Mouse (Mus musculus) liver, embryonic 14.5 days (tissue): ENCODE results near the gene Hivep3. TPM values are rescaled to one million over a fixed set of nuclear protein-coding genes. Genes with fewer than 3 reads are reported as not detected.

Source experiments
- ATAC-seq: fragments of 200-750 bp; cut with Nextera tagmentation; 2 replicates; pipeline ENCODE4 v1.8.0; 2017; ENCODE audit warnings: moderate number of reproducible peaks, mild to moderate bottlenecking, moderate library complexity; ENCODE audit not compliant: insufficient read depth
- DNase-seq, 3 experiments: peaks; one replicate each; pipeline ENCODE4 v3.0.0-alpha.2; 2012 to 2013; ENCODE audit warnings: low read depth in 3 of 3, low spot score in 3 of 3
- H3K27ac ChIP-seq: fragments of 300-500 bp; sonication (generic); 2 replicates; pipeline ENCODE4 v1.5.1; 2014; ENCODE audit warnings: moderate library complexity, mild to moderate bottlenecking, control low read depth, inconsistent platforms
- H3K27me3 ChIP-seq: fragments of 300-500 bp; sonication (generic); 2 replicates; pipeline ENCODE4 v1.6.1; 2014; ENCODE audit warnings: mild to moderate bottlenecking, low read length, moderate library complexity; ENCODE audit not compliant: control insufficient read depth, insufficient read depth
- H3K36me3 ChIP-seq: fragments of 300-500 bp; sonication (generic); replicated peaks from 2 replicates; pipeline ENCODE4 v1.6.1; 2014; ENCODE audit warnings: low read depth; ENCODE audit not compliant: control insufficient read depth, insufficient read depth
- H3K4me1 ChIP-seq, 2 experiments: fragments of 200-500 bp in 1 of 2; fragments of 300-500 bp in 1 of 2; sonication (generic) in 1 of 2; replicated peaks; 2 replicates each; pipeline ENCODE4 v1.6.1; 2012 to 2014; ENCODE audit warnings: antibody characterized with exemption in 1 of 2, inconsistent platforms in 1 of 2, low read length in 1 of 2; ENCODE audit not compliant: control insufficient read depth in 2 of 2, insufficient read depth in 2 of 2
- H3K4me2 ChIP-seq: fragments of 300-500 bp; sonication (generic); 2 replicates; pipeline ENCODE4 v1.6.1; 2014; ENCODE audit warnings: low read depth, mild to moderate bottlenecking, control low read depth, moderate library complexity
- H3K4me3 ChIP-seq, 2 experiments: fragments of 200-500 bp in 1 of 2; fragments of 300-500 bp in 1 of 2; sonication (generic) in 1 of 2; 2 replicates each; pipeline ENCODE4 v1.5.1; 2012 to 2014; ENCODE audit warnings: low read depth in 2 of 2, low read length in 2 of 2, mild to moderate bottlenecking in 2 of 2, control low read depth in 1 of 2, inconsistent platforms in 1 of 2, moderate library complexity in 1 of 2; ENCODE audit not compliant: insufficient read depth in 1 of 2
- H3K9ac ChIP-seq: fragments of 300-500 bp; sonication (generic); replicated peaks from 2 replicates; pipeline ENCODE4 v1.6.1; 2014; ENCODE audit warnings: mild to moderate bottlenecking, control low read depth, moderate library complexity
- H3K9me3 ChIP-seq: fragments of 300-500 bp; sonication (generic); 2 replicates; pipeline ENCODE4 v1.6.1; 2016; ENCODE audit warnings: low read length, mixed read lengths; ENCODE audit not compliant: control insufficient read depth
- CTCF ChIP-seq: IDR thresholded peaks from 2 replicates; pipeline ENCODE4 v1.5.1; 2016; ENCODE audit warnings: antibody characterized with exemption, low read depth, control low read depth
- EP300 ChIP-seq: IDR thresholded peaks from 2 replicates; pipeline ENCODE4 v1.6.1; 2016; ENCODE audit warnings: antibody characterized with exemption, low read depth
- WGBS: fragments of 180-500 bp; shearing (Covaris S2); extraction: QIAGEN DNeasy Blood & Tissue Kit; methylation state at CpG from one replicate; pipeline ENCODE4 v1.1.7; 2014; ENCODE audit not compliant: insufficient replicate concordance; 5-methylcytosine and 5-hydroxymethylcytosine counted together
- polyA plus RNA-seq, 2 experiments: library from polyadenylated mRNA; depleted of rRNA in 1 of 2; stranded (reverse) in 1 of 2; unstranded in 1 of 2; fragments of >200 nt; fragmentation: Nextera tagmentation in 1 of 2; extraction: Ambion mirVana in 1 of 2; gene quantifications; 2 replicates each; pipeline versions ENCODE4 v1.2.1 to v1.2.3; 2012 to 2014

The Hivep3 gene
- polyA plus RNA-seq, 2 experiments: 1.9 to 2.7 TPM

GRCm38 (mm10) chr4:119828996-119829395, 95.4 kb downstream of the Hivep3 start:
- no peak overlapping the region for H3K9ac ChIP-seq
- 57% methylated on average over 4 of the region's 4 CpGs for WGBS
- no peaks in the 10 kb centered on the region for H3K36me3 ChIP-seq
- H3K4me3 ChIP-seq: no peak overlapping the region
- H3K27ac ChIP-seq: no peak overlapping the region
- H3K9me3 ChIP-seq: no peaks in the 10 kb centered on the region
- ATAC-seq (no peak), DNase-seq (no peak)
- no peak overlapping the region for H3K4me2 ChIP-seq
- no peaks in the 10 kb centered on the region for H3K27me3 ChIP-seq
- 0 out of 4 replicates have a peak, but pooled peaks cover 0 to 2% of the 10 kb centered on the region in 2 experiments for H3K4me1 ChIP-seq
- TF ChIP-seq CTCF: no peak
- no peak for TF ChIP-seq EP300

DNA sequence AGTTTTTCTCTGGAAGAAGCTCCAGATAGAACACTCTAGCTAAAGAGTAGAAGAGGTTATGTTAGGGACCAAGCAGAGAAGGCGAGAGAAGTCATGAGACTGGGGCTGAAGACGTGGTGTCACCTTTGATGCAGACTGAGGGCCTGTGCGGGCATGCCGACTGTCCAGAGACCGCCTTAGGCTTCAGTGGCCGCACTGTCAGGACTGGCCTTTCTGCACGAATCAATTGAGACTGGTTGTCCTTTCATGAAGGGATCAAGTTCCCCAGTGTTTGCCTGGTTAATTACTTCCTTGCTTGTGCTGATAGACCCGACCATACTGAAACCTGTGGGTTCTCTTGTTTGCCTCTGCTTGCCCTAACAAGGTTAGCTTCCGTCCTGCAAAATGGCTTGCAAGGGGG, 99.7 kb downstream of the Hivep3 start:
- no peak overlapping the region for H3K4me3 ChIP-seq
- H3K36me3 ChIP-seq: no peaks in the 10 kb centered on the region
- no peak for ATAC-seq
- WGBS: 53% methylated on average over 9 of the region's 9 CpGs
- H3K4me2 ChIP-seq: no peak overlapping the region
- H3K4me1 ChIP-seq: 0 out of 4 replicates have a peak, but pooled peaks cover 0 to 4% of the 10 kb centered on the region in 2 experiments
- H3K9ac ChIP-seq: no peak overlapping the region
- TF ChIP-seq CTCF (no peak), EP300 (no peak)
- H3K9me3 ChIP-seq: no peaks in the 10 kb centered on the region
- H3K27ac ChIP-seq: no peak overlapping the region
- H3K27me3 ChIP-seq: no peaks in the 10 kb centered on the region
- DNase-seq: no peak

DNA sequence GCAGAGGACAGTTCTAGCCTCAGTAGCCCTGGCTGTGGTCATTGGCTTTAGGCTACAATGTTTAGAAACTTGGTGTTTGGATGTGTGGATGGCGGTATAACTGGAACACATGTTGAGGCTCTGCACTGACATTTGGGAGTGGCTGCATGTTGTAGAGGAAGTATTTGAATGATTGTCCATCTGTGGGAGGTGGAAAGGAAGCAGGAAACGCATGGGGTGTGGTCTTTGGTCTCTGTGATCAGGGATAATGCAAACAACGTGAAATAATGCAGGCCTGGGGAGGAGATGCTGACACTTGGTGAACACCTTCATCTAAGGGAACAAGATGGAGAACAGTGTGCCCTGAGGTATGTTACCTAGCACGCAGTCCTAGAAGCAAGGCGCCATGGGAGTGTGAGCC, 100.3 kb downstream of the Hivep3 start:
- no peak overlapping the region for H3K4me2 ChIP-seq
- 0 out of 4 replicates have a peak, but pooled peaks cover 0 to 4% of the 10 kb centered on the region in 2 experiments for H3K4me1 ChIP-seq
- 28% methylated on average over 5 of the region's 5 CpGs for WGBS
- TF ChIP-seq EP300 (no peak), CTCF (no peak)
- H3K9me3 ChIP-seq: no peaks in the 10 kb centered on the region
- DNase-seq: no peak
- no peaks in the 10 kb centered on the region for H3K36me3 ChIP-seq
- no peak overlapping the region for H3K9ac ChIP-seq
- no peak overlapping the region for H3K27ac ChIP-seq
- no peak for ATAC-seq
- no peak overlapping the region for H3K4me3 ChIP-seq
- H3K27me3 ChIP-seq: no peaks in the 10 kb centered on the region

GRCm38 (mm10) chr4:119836181-119836580, 102.6 kb downstream of the Hivep3 start:
- Histone ChIP-seq H3K4me2 (no peak overlapping the region), H3K4me1 (0 out of 4 replicates have a peak, but pooled peaks cover 0 to 4% of the 10 kb centered on the region in 2 experiments), H3K9me3 (no peaks in the 10 kb centered on the region), H3K36me3 (no peaks in the 10 kb centered on the region), H3K27ac (no peak overlapping the region), H3K27me3 (no peaks in the 10 kb centered on the region), H3K9ac (no peak overlapping the region), H3K4me3 (no peak overlapping the region)
- DNase-seq: no peak
- ATAC-seq: no peak
- TF ChIP-seq EP300 (no peak), CTCF (no peak)
- WGBS: 62% methylated on average over 3 of the region's 3 CpGs

DNA sequence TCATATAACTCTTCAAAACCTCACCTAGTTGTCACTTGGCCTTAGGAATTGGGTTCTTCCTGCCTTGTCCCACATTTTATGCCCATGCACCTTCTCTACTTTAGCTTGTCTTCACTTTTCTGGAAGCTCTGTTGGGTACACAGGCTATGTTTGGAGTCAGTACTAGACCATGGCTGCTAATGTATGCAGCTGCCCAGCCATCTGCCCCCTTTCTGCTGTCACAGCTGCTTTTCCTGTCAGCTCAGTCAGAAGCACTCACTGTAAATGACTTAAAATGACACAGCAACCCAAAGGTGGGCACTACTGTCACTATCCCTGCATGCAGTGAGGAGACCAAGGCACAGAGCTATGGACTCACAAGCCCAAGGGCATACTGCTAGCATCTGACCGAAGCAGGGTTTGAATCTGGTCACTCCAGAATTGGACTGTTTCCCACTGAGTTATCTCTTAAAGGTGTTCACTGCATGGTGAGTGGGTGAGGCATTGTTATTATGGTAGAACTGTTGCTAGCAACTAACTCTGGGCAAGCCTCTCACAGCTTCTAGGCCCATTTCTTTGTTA, 104.0 kb downstream of the Hivep3 start:
- WGBS: 57% methylated on average over 1 of the region's 1 CpGs
- H3K4me2 ChIP-seq: no peak overlapping the region
- DNase-seq (no peak), ATAC-seq (no peak)
- TF ChIP-seq CTCF (no peak), EP300 (no peak)
- H3K4me3 ChIP-seq: no peak overlapping the region
- H3K9me3 ChIP-seq: no peaks in the 10 kb centered on the region
- H3K4me1 ChIP-seq: 0 out of 4 replicates have a peak, but pooled peaks cover 0 to 4% of the 10 kb centered on the region in 2 experiments
- no peak overlapping the region for H3K27ac ChIP-seq
- H3K27me3 ChIP-seq: no peaks in the 10 kb centered on the region
- no peak overlapping the region for H3K9ac ChIP-seq
- H3K36me3 ChIP-seq: no peaks in the 10 kb centered on the region
